Mouse (Mus musculus): ENCODE data around the gene Gcdh. TPM values are rescaled to one million over a fixed set of nuclear protein-coding genes. Genes with fewer than 3 reads are reported as not detected.

The Gcdh gene
- polyA plus RNA-seq, 2 experiments = 29.8 to 58.9 TPM

DNA sequence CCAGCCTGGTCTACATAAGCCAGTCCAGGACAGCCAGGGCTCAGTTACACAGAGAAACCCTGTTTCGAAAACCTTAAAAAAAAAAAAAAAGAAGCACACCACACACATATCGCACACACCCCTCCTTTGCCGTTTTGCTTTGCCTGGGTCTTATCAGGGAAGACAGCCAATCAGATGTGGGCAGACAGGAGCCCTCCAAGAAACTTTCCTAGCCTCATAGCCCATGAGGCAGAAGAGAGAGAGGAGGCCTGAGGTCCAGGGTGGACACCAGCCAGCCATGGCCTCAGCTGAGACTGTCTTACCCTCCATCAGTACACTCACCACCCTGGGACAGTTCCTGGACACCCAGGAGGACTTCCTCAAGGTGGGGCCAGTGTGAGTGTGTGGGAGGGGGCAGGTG, 8.0 kb upstream of the Gcdh start, which contains the start of gene Klf1:
Klf1 (plus strand) TSS at position 177 of the 400 bp plus-strand sequence.
- Histone ChIP-seq H3K4me3 (replicated peaks; ENCODE audit: low read length) (peak within 1 kb of the TSS; percentile 61), H3K27ac (replicated peaks; ENCODE audit: low read depth, low read length) (no peak within 1 kb of the TSS), H3K4me2 (replicated peaks; ENCODE audit: low read depth, low read length, severe bottlenecking) (peak within 1 kb of the TSS; percentile 96), H3K9ac (ENCODE audit: low read depth, low read length, severe bottlenecking) (peak within 1 kb of the TSS; percentile 75), H3K9me3 (ENCODE audit: control insufficient read depth, low read length) (no peaks in the 10 kb centered on the region), H3K36me3 (ENCODE audit: control insufficient read depth, insufficient read depth, low read length) (no peaks in the 10 kb centered on the region), H3K4me1 (ENCODE audit: control insufficient read depth, insufficient read depth, low read length) (peaks cover 5% of the 10 kb centered on the region; the same call in 1 of the 2 replicates), H3K27me3 (ENCODE audit: control insufficient read depth, insufficient read depth, low read length) (no peaks in the 10 kb centered on the region)
- DNase-seq (ENCODE audit: low spot score) = no peak
- 74% methylated on average over 3 of the region's 3 CpGs for WGBS
- no peak for TF ChIP-seq POLR2A (IDR thresholded peaks at IDR 0.05; ENCODE audit: borderline replicate concordance, extremely low read depth, insufficient read depth, insufficient read length)
- ATAC-seq (ENCODE audit: low FRiP score, low read depth) = no peak

DNA sequence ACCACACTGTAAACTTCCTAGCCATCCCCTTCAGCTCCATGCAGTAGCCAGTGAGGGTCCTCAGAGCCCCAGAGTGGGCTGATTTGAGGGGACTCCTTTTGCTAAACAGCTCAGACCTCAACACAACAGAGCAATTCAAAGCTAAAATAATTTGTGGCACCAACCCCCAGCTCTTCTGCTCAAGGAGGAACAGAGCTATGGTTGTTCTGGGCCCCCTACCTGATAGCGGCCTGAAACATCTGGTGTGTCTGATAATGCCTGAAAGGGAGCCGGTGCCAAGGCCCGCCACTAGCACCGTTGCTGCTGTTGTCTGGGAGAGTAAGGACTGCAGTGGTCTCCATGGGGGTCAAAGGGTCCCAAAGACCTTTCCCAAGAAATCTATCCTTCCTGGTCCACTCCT, 7.3 kb upstream of the Gcdh start:
- Histone ChIP-seq H3K4me2 (replicated peaks; ENCODE audit: low read depth, low read length, severe bottlenecking) (no peak overlapping the region), H3K36me3 (ENCODE audit: control insufficient read depth, insufficient read depth, low read length) (no peaks in the 10 kb centered on the region), H3K4me1 (ENCODE audit: control insufficient read depth, insufficient read depth, low read length) (peaks cover 5% of the 10 kb centered on the region; the same call in 1 of the 2 replicates), H3K9me3 (ENCODE audit: control insufficient read depth, low read length) (no peaks in the 10 kb centered on the region), H3K4me3 (replicated peaks; ENCODE audit: low read length) (no peak overlapping the region), H3K27ac (replicated peaks; ENCODE audit: low read depth, low read length) (no peak overlapping the region), H3K9ac (ENCODE audit: low read depth, low read length, severe bottlenecking) (no peak overlapping the region), H3K27me3 (ENCODE audit: control insufficient read depth, insufficient read depth, low read length) (no peaks in the 10 kb centered on the region)
- no peak for DNase-seq (ENCODE audit: low spot score)
- TF ChIP-seq POLR2A (IDR thresholded peaks at IDR 0.05; ENCODE audit: borderline replicate concordance, extremely low read depth, insufficient read depth, insufficient read length) = no peak
- WGBS = 61% methylated on average over 4 of the region's 4 CpGs
- ATAC-seq (ENCODE audit: low FRiP score, low read depth) = no peak

DNA sequence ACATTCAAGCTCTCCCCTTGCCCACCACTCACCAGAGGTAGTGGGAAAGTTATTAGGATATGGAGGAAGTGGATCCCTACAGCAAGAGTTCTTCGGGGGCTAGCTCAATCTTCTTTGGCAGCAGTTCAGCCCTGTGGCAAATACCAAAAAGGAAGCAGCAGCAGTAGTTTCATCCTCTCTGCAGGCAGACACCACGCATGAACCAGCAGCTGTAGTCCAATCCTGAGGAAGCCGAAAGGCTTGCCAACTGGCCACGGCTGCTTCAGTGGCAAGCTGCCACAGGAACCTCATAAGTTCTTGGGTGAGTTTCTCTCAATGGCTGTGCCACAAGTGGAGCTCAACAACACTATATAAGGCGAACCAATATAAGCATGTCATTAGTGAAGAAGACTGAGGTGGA, 2.2 kb upstream of the Gcdh start:
- Histone ChIP-seq H3K9me3 (ENCODE audit: control insufficient read depth, low read length) (no peaks in the 10 kb centered on the region), H3K27me3 (ENCODE audit: control insufficient read depth, insufficient read depth, low read length) (no peaks in the 10 kb centered on the region), H3K27ac (replicated peaks; ENCODE audit: low read depth, low read length) (no peak overlapping the region), H3K4me2 (replicated peaks; ENCODE audit: low read depth, low read length, severe bottlenecking) (no peak overlapping the region), H3K9ac (ENCODE audit: low read depth, low read length, severe bottlenecking) (no peak overlapping the region), H3K4me1 (ENCODE audit: control insufficient read depth, insufficient read depth, low read length) (peaks cover 9% of the 10 kb centered on the region), H3K4me3 (replicated peaks; ENCODE audit: low read length) (no peak overlapping the region), H3K36me3 (ENCODE audit: control insufficient read depth, insufficient read depth, low read length) (0 out of 2 replicates have a peak, but pooled peaks cover 3% of the 10 kb centered on the region)
- ATAC-seq (ENCODE audit: low FRiP score, low read depth) (no peak), DNase-seq (ENCODE audit: low spot score) (no peak)
- TF ChIP-seq POLR2A (IDR thresholded peaks at IDR 0.05; ENCODE audit: borderline replicate concordance, extremely low read depth, insufficient read depth, insufficient read length) = no peak
- WGBS = 84% methylated on average over 5 of the region's 5 CpGs

DNA sequence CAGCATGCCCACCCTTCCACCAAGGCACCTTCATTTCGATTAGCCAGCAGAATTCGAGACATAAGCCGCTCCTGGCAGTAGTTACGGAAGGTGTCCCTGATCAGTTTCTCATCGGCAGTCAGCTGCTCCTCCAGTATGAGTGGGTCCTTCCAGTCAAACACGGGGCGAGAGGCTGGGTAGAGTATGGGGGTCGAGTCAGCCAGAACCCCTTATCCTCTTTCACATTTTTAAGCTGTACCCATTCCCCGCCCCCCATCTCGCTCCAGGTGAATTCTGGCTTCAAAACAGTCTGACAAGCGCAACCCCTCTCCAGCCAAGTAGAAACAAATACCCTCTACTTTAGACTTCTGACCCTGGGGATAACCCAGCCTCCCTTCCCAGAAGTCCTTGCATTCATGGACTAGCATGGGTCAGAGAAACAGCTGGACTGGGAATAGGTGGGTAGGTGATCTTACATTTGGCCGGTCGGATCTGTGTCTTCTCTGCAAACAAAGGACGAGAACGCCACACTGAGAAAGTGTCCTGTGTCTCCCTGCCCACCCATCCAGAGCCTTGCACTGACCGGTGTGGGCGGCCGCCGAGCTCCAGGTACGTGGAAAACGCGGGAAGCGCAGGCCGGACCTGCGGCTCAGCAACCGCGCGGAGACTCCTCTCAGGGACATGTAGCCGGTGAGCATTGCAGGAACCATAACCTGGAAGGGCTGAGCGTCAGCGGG, 570 bp downstream of the Gcdh start:
- Histone ChIP-seq H3K27me3 (ENCODE audit: control insufficient read depth, insufficient read depth, low read length) (no peaks in the 10 kb centered on the region), H3K4me3 (replicated peaks; ENCODE audit: low read length) (peak overlapping the region; percentile 54), H3K9ac (ENCODE audit: low read depth, low read length, severe bottlenecking) (peak overlapping the region; percentile 66), H3K4me1 (ENCODE audit: control insufficient read depth, insufficient read depth, low read length) (peaks cover 9% of the 10 kb centered on the region), H3K9me3 (ENCODE audit: control insufficient read depth, low read length) (no peaks in the 10 kb centered on the region), H3K4me2 (replicated peaks; ENCODE audit: low read depth, low read length, severe bottlenecking) (peak overlapping the region; percentile 73), H3K36me3 (ENCODE audit: control insufficient read depth, insufficient read depth, low read length) (peaks cover 18% of the 10 kb centered on the region), H3K27ac (replicated peaks; ENCODE audit: low read depth, low read length) (no peak overlapping the region)
- TF ChIP-seq POLR2A (IDR thresholded peaks at IDR 0.05; ENCODE audit: borderline replicate concordance, extremely low read depth, insufficient read depth, insufficient read length) = no peak
- DNase-seq (ENCODE audit: low spot score) (no peak), ATAC-seq (ENCODE audit: low FRiP score, low read depth) (peak; percentile 32; the same call in 1 of the 2 replicates)
- whole genome bisulfite sequencing = 11% methylated on average over 31 of the region's 31 CpGs

DNA sequence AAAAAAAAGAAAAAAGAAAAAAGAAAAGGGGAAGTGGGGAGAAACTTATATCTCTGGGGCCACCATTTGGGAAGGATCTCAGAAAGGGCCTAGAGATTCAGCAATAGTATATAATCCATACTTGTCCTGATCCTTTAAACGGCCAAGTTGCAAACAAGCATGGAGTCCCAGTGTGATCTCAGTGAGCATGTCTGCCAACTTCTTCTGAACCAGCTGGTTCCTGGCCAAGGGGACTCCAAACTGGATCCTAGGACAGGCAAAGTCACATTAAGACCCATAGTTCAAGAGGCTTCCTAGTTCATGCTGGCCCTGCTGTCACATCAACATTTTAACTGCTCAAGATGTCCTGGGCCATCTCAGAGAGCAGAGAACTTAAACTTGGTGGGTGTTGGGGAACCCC, 4.6 kb downstream of the Gcdh start:
- no peak for ATAC-seq (ENCODE audit: low FRiP score, low read depth)
- Histone ChIP-seq H3K4me1 (ENCODE audit: control insufficient read depth, insufficient read depth, low read length) (peaks cover 6% of the 10 kb centered on the region), H3K36me3 (ENCODE audit: control insufficient read depth, insufficient read depth, low read length) (peaks cover 41% of the 10 kb centered on the region), H3K27ac (replicated peaks; ENCODE audit: low read depth, low read length) (no peak overlapping the region), H3K4me3 (replicated peaks; ENCODE audit: low read length) (no peak overlapping the region), H3K4me2 (replicated peaks; ENCODE audit: low read depth, low read length, severe bottlenecking) (no peak overlapping the region), H3K27me3 (ENCODE audit: control insufficient read depth, insufficient read depth, low read length) (no peaks in the 10 kb centered on the region), H3K9me3 (ENCODE audit: control insufficient read depth, low read length) (no peaks in the 10 kb centered on the region), H3K9ac (ENCODE audit: low read depth, low read length, severe bottlenecking) (no peak overlapping the region)
- no peak for DNase-seq (ENCODE audit: low spot score)
- WGBS = 89% methylated on average over 1 of the region's 1 CpGs
- no peak for TF ChIP-seq POLR2A (IDR thresholded peaks at IDR 0.05; ENCODE audit: borderline replicate concordance, extremely low read depth, insufficient read depth, insufficient read length)
